Mouse (Mus musculus) limb, embryonic 12.5 days (tissue): ENCODE measurements around the gene Oxt. TPM values are rescaled to one million over a fixed set of nuclear protein-coding genes. Genes with fewer than 3 reads are reported as not detected.

Source experiments
- ATAC-seq: fragments of 200-750 bp; cut with Nextera tagmentation; 2 replicates; pipeline ENCODE4 v1.8.0; 2017; ENCODE audit warnings: low read depth, moderate TSS enrichment; ENCODE audit not compliant: insufficient number of reproducible peaks, insufficient read depth, low FRiP score, low TSS enrichment
- H3K27ac ChIP-seq: fragments of 300-500 bp; sonication (generic); 2 replicates; pipeline ENCODE4 v1.5.1; 2016; ENCODE audit warnings: mild to moderate bottlenecking, moderate library complexity
- H3K27me3 ChIP-seq: fragments of 300-500 bp; sonication (generic); 2 replicates; pipeline ENCODE4 v1.6.1; 2016; ENCODE audit warnings: mild to moderate bottlenecking, moderate library complexity
- H3K36me3 ChIP-seq: fragments of 300-500 bp; sonication (generic); 2 replicates; pipeline ENCODE4 v1.6.1; 2016; ENCODE audit warnings: mild to moderate bottlenecking, moderate library complexity
- H3K4me1 ChIP-seq: fragments of 300-500 bp; sonication (generic); replicated peaks from 2 replicates; pipeline ENCODE4 v1.6.1; 2016
- H3K4me2 ChIP-seq: fragments of 300-500 bp; sonication (generic); 2 replicates; pipeline ENCODE4 v1.6.1; 2016; ENCODE audit warnings: mild to moderate bottlenecking, moderate library complexity
- H3K4me3 ChIP-seq: fragments of 300-500 bp; sonication (generic); replicated peaks from 2 replicates; pipeline ENCODE4 v1.5.1; 2016; ENCODE audit warnings: mild to moderate bottlenecking
- H3K9ac ChIP-seq: fragments of 300-500 bp; sonication (generic); replicated peaks from 2 replicates; pipeline ENCODE4 v1.6.1; 2016; ENCODE audit warnings: mild to moderate bottlenecking, moderate library complexity
- H3K9me3 ChIP-seq: fragments of 300-500 bp; sonication (generic); 2 replicates; pipeline ENCODE4 v1.6.1; 2016; ENCODE audit warnings: mild to moderate bottlenecking, moderate library complexity
- WGBS: fragments of 180-500 bp; shearing (Covaris S2); methylation state at CpG from one replicate; pipeline ENCODE4 v1.1.7; 2016; 5-methylcytosine and 5-hydroxymethylcytosine counted together
- polyA plus RNA-seq: library from polyadenylated mRNA; unstranded; fragments of >200 nt; fragmentation: Nextera tagmentation; extraction: Ambion mirVana; gene quantifications from 2 replicates; pipeline ENCODE4 v1.2.1, GENCODE M21; 2016

The Oxt gene
- polyA plus RNA-seq, 1 experiment from 2014 or later: not detected

- peaks cover 98% of the 10 kb centered on the region for H3K27me3 ChIP-seq
- H3K4me3 ChIP-seq: no peak overlapping the region
- H3K36me3 ChIP-seq: no peaks in the 10 kb centered on the region
- no peak for ATAC-seq
- H3K27ac ChIP-seq: no peak overlapping the region
- peaks cover 19% of the 10 kb centered on the region for H3K4me1 ChIP-seq
- H3K4me2 ChIP-seq: no peak overlapping the region
- no peaks in the 10 kb centered on the region; the same call in 1 of the 2 replicates for H3K9me3 ChIP-seq
- no peak overlapping the region for H3K9ac ChIP-seq
- WGBS: 12% methylated on average over 11 of the region's 11 CpGs
These were observed 2.2 kb downstream of the Oxt start for GRCm38 (mm10) chr2:130578148-130578547.

GRCm38 (mm10) chr2:130579791-130580190 lies 3.8 kb downstream of the Oxt start:
- H3K4me1 ChIP-seq: peaks cover 19% of the 10 kb centered on the region
- ATAC-seq: no peak
- 10% methylated on average over 8 of the region's 8 CpGs for WGBS
- H3K9me3 ChIP-seq: no peaks in the 10 kb centered on the region; the same call in 1 of the 2 replicates
- H3K4me3 ChIP-seq: no peak overlapping the region
- peaks cover 99% of the 10 kb centered on the region for H3K27me3 ChIP-seq
- H3K4me2 ChIP-seq: no peak overlapping the region
- H3K27ac ChIP-seq: no peak overlapping the region
- no peak overlapping the region for H3K9ac ChIP-seq
- H3K36me3 ChIP-seq: no peaks in the 10 kb centered on the region

GRCm38 (mm10) chr2:130581201-130581600 lies 5.2 kb downstream of the Oxt start:
- Histone ChIP-seq H3K9ac (0 out of 2 replicates have a peak overlapping the region, but pooled peaks have one; percentile 42), H3K4me2 (peak overlapping the region; percentile 59), H3K27me3 (peaks cover 96% of the 10 kb centered on the region), H3K27ac (no peak overlapping the region), H3K4me1 (peaks cover 17% of the 10 kb centered on the region), H3K4me3 (peak overlapping the region; percentile 39), H3K9me3 (no peaks in the 10 kb centered on the region; the same call in 1 of the 2 replicates), H3K36me3 (no peaks in the 10 kb centered on the region)
- ATAC-seq: no peak
- WGBS: 4% methylated on average over 16 of the region's 16 CpGs

- H3K4me1 ChIP-seq: peaks cover 10% of the 10 kb centered on the region
- no peaks in the 10 kb centered on the region; the same call in 1 of the 2 replicates for H3K9me3 ChIP-seq
- peaks cover 83% of the 10 kb centered on the region for H3K27me3 ChIP-seq
- 37% methylated on average over 10 of the region's 10 CpGs for WGBS
- ATAC-seq: no peak
- no peak within 1 kb of the TSS; the same call in 1 of the 2 replicates for H3K4me3 ChIP-seq
- H3K36me3 ChIP-seq: no peaks in the 10 kb centered on the region
- no peak within 1 kb of the TSS for H3K9ac ChIP-seq
- H3K4me2 ChIP-seq: peak within 1 kb of the TSS; percentile 59; the same call in 1 of the 2 replicates
- H3K27ac ChIP-seq: no peak within 1 kb of the TSS
These were observed 6.6 kb downstream of the Oxt start, which contains the start of gene Avp for GRCm38 (mm10) chr2:130582552-130582951. Avp (minus strand) TSS chr2:130582554.

GRCm38 (mm10) chr2:130583902-130584560 lies 8.1 kb downstream of the Oxt start:
- ATAC-seq: no peak
- no peak overlapping the region for H3K9ac ChIP-seq
- H3K27me3 ChIP-seq: peaks cover 68% of the 10 kb centered on the region
- H3K4me3 ChIP-seq: no peak overlapping the region
- no peak overlapping the region for H3K27ac ChIP-seq
- peaks cover 8% of the 10 kb centered on the region for H3K4me1 ChIP-seq
- no peaks in the 10 kb centered on the region for H3K36me3 ChIP-seq
- H3K4me2 ChIP-seq: no peak overlapping the region
- H3K9me3 ChIP-seq: no peaks in the 10 kb centered on the region
- WGBS: 83% methylated on average over 10 of the region's 10 CpGs

- Histone ChIP-seq H3K4me1 (peaks cover 2% of the 10 kb centered on the region), H3K9ac (no peak overlapping the region), H3K4me3 (no peak overlapping the region), H3K9me3 (no peaks in the 10 kb centered on the region), H3K36me3 (peaks cover 10% of the 10 kb centered on the region), H3K4me2 (no peak overlapping the region), H3K27ac (no peak overlapping the region), H3K27me3 (peaks cover 48% of the 10 kb centered on the region)
- ATAC-seq: no peak
- 81% methylated on average over 6 of the region's 6 CpGs for WGBS
These were observed 10.0 kb downstream of the Oxt start for GRCm38 (mm10) chr2:130586016-130586415.

- Histone ChIP-seq H3K9me3 (no peaks in the 10 kb centered on the region), H3K4me1 (no peaks in the 10 kb centered on the region), H3K4me2 (no peak overlapping the region), H3K27ac (no peak overlapping the region), H3K9ac (no peak overlapping the region), H3K27me3 (peaks cover 24% of the 10 kb centered on the region), H3K4me3 (no peak overlapping the region), H3K36me3 (peaks cover 26% of the 10 kb centered on the region)
- ATAC-seq: no peak
- WGBS: 76% methylated on average over 2 of the region's 2 CpGs
These were observed 12.4 kb downstream of the Oxt start for GRCm38 (mm10) chr2:130588373-130588772.

GRCm38 (mm10) chr2:130589157-130589556 lies 13.2 kb downstream of the Oxt start:
- H3K9ac ChIP-seq: no peak overlapping the region
- peaks cover 31% of the 10 kb centered on the region for H3K36me3 ChIP-seq
- H3K27ac ChIP-seq: no peak overlapping the region
- ATAC-seq: no peak
- no peaks in the 10 kb centered on the region for H3K9me3 ChIP-seq
- WGBS: 83% methylated on average over 4 of the region's 4 CpGs
- no peaks in the 10 kb centered on the region for H3K4me1 ChIP-seq
- no peak overlapping the region for H3K4me3 ChIP-seq
- peaks cover 18% of the 10 kb centered on the region for H3K27me3 ChIP-seq
- no peak overlapping the region for H3K4me2 ChIP-seq

- ATAC-seq: no peak
- Histone ChIP-seq H3K4me1 (no peaks in the 10 kb centered on the region), H3K4me2 (no peak overlapping the region), H3K36me3 (peaks cover 32% of the 10 kb centered on the region), H3K27ac (no peak overlapping the region), H3K9me3 (no peaks in the 10 kb centered on the region), H3K27me3 (peaks cover 12% of the 10 kb centered on the region; the same call in 1 of the 2 replicates), H3K9ac (no peak overlapping the region), H3K4me3 (no peak overlapping the region)
- WGBS: 93% methylated on average over 2 of the region's 2 CpGs
These were observed 13.8 kb downstream of the Oxt start for GRCm38 (mm10) chr2:130589761-130590160.

GRCm38 (mm10) chr2:130591016-130591415 lies 15.0 kb downstream of the Oxt start:
- Histone ChIP-seq H3K4me2 (no peak overlapping the region), H3K4me1 (no peaks in the 10 kb centered on the region), H3K9me3 (no peaks in the 10 kb centered on the region), H3K27ac (no peak overlapping the region), H3K4me3 (no peak overlapping the region), H3K27me3 (no peaks in the 10 kb centered on the region), H3K9ac (no peak overlapping the region), H3K36me3 (peaks cover 45% of the 10 kb centered on the region)
- ATAC-seq: no peak
- 96% methylated on average over 2 of the region's 2 CpGs for WGBS

GRCm38 (mm10) chr2:130595596-130595995 lies 19.6 kb downstream of the Oxt start:
- H3K27me3 ChIP-seq: no peaks in the 10 kb centered on the region
- H3K36me3 ChIP-seq: peaks cover 80% of the 10 kb centered on the region
- H3K9ac ChIP-seq: no peak overlapping the region
- H3K4me1 ChIP-seq: no peaks in the 10 kb centered on the region
- WGBS: 88% methylated on average over 1 of the region's 1 CpGs
- no peak overlapping the region for H3K4me3 ChIP-seq
- no peaks in the 10 kb centered on the region for H3K9me3 ChIP-seq
- no peak overlapping the region for H3K27ac ChIP-seq
- H3K4me2 ChIP-seq: no peak overlapping the region
- ATAC-seq: no peak

- no peak for ATAC-seq
- H3K4me2 ChIP-seq: no peak overlapping the region
- H3K27ac ChIP-seq: no peak overlapping the region
- H3K9me3 ChIP-seq: no peaks in the 10 kb centered on the region
- no peaks in the 10 kb centered on the region for H3K4me1 ChIP-seq
- no peaks in the 10 kb centered on the region for H3K27me3 ChIP-seq
- WGBS: 26% methylated on average over 1 of the region's 1 CpGs
- H3K4me3 ChIP-seq: no peak overlapping the region
- no peak overlapping the region for H3K9ac ChIP-seq
- peaks cover 78% of the 10 kb centered on the region for H3K36me3 ChIP-seq
These were observed 21.6 kb downstream of the Oxt start for GRCm38 (mm10) chr2:130597601-130598010.
